ENCODE assay signal across 10 mouse cellular contexts in genomic region chr11:113766284-113766985, GRCm38 (mm10). TPM values are rescaled to one million over a fixed set of nuclear protein-coding genes. Genes with fewer than 3 reads are reported as not detected.
DNase-seq lines count a peak whose midpoint lies in the region; ATAC-seq lines count a peak whose summit lies in the region.
"Had no signal": no experiment of that assay in that cellular context is flagged by ENCODE, and none has a peak within 500 bp of the region (broad histone marks: within the 10 kb centered on the region; RNA-seq: fewer than 3 reads in every experiment).

No protein-coding gene starts in this region.

- no peaks in the 10 kb centered on the region for H3K36me3 ChIP-seq in liver, embryonic 16.5 days (ENCODE audit: control insufficient read depth, insufficient read depth)

- no peak overlapping the region for H3K4me2 ChIP-seq in liver, embryonic 16.5 days (ENCODE audit: low read depth, low read length)

- H3K27me3 ChIP-seq in liver, embryonic 16.5 days (ENCODE audit: control insufficient read depth, insufficient read depth, low read depth, low read length) = no peaks in the 10 kb centered on the region

- H3K4me1 ChIP-seq in liver, embryonic 16.5 days (ENCODE audit: control insufficient read depth, low read depth, low read length) = peaks cover 29% of the 10 kb centered on the region

- H3K4me3 ChIP-seq in liver, embryonic 16.5 days (ENCODE audit: low read depth, low read length) = no peak overlapping the region

- no peaks in the 10 kb centered on the region for H3K9me3 ChIP-seq in liver, embryonic 16.5 days (replicated peaks; ENCODE audit: control insufficient read depth, low read length)

- DNase-seq in adrenal gland, postnatal 14 days = peak; percentile 52
- no peak for DNase-seq in adrenal gland, adult 8-10 months
- DNase-seq in urinary bladder, adult 2 months (ENCODE audit: low spot score) = peak; percentile 41
- no peak for DNase-seq in urinary bladder, postnatal 10 days (ENCODE audit: low spot score)
- DNase-seq in T-cell, adult 2 months (ENCODE audit: low spot score) = no peak
- no peak for DNase-seq in spleen, adult 12 weeks (ENCODE audit: low spot score)
- DNase-seq in gastrocnemius, postnatal 25 days = no peak
- DNase-seq: adrenal gland, postnatal 36 days; layer of hippocampus, postnatal 36 days had no signal

- WGBS in liver, embryonic 16.5 days (ENCODE audit: insufficient replicate concordance) = 40% methylated on average over 10 of the region's 10 CpGs

- no peak overlapping the region for H3K9ac ChIP-seq in liver, embryonic 16.5 days (ENCODE audit: low read depth, low read length)

- peak; percentile 12; the same call in 1 of the 2 replicates for ATAC-seq in liver, embryonic 16.5 days (ENCODE audit: low read depth)

- H3K27ac ChIP-seq in liver, embryonic 16.5 days (ENCODE audit: low read length) = no peak overlapping the region

RNA-seq across cellular contexts. Expression of gene Cdc42ep4, which starts 14.8 kb away (rescaled TPM):
- total RNA-seq in adrenal gland, postnatal 14 days (2021) = 76.8 and 82.7 TPM in 2 replicates
- 100 to 1,000 TPM in 2 of 4 experiments, 10 to 100 TPM in 2; 90.2 to 151 (median 111) TPM for total RNA-seq in adrenal gland, adult 8-10 months (2022)
- 19.8 and 27.1 TPM in 2 replicates for polyA plus RNA-seq in urinary bladder, adult 2 months (2012; rRNA removed)
- polyA plus RNA-seq in liver, embryonic 16.5 days (2015; fragmentation: Nextera tagmentation; extraction: Ambion mirVana) = 16.7 and 18.4 TPM in 2 replicates
- total RNA-seq in gastrocnemius, postnatal 25 days (2021) = 1 to 10 TPM; 5.2 to 7.3 TPM

RNA-seq across cellular contexts. Expression of gene Cpsf4l, which starts 56.6 kb away (rescaled TPM):
- 1.5 and 2.5 TPM in 2 replicates for total RNA-seq in adrenal gland, postnatal 14 days (2021)
- under 1 TPM; 0.43 to 1.00 (median 0.75) TPM for total RNA-seq in adrenal gland, adult 8-10 months (2022)
- 0.38 and 0.44 TPM in 2 replicates for polyA plus RNA-seq in urinary bladder, adult 2 months (2012; rRNA removed)
- 0.18 TPM in 1 of 2 replicates, not detected in the other for polyA plus RNA-seq in liver, embryonic 16.5 days (2015; fragmentation: Nextera tagmentation; extraction: Ambion mirVana)
- total RNA-seq in gastrocnemius, postnatal 25 days (2021) = not detected
- total RNA-seq: layer of hippocampus, postnatal 36 days had no signal

Comparison
In these comparisons a context has a peak if more than half of its experiments do, and no peak if none do; other contexts are left out.
1. DNase-seq: peak in adrenal gland, postnatal 14 days (single experiment) and urinary bladder, adult 2 months (single experiment); none in adrenal gland, adult 8-10 months (single experiment), urinary bladder, postnatal 10 days (single experiment), T-cell, adult 2 months (single experiment), spleen, adult 12 weeks (single experiment) and gastrocnemius, postnatal 25 days (single experiment).